Mouse (Mus musculus) myocyte (in vitro differentiated cells): ENCODE measurements at regions not wholly inside any gene's neighbourhood (a gene's known extent, or its start where the extent isn't known, plus 50 kb on each side); places are given as distances from the start of the nearest gene placed in this dataset.

Experiments
- CEBPB ChIP-seq: IDR thresholded peaks from 2 replicates; pipeline ENCODE4 v1.6.1; 2011; ENCODE audit warnings: mild to moderate bottlenecking, moderate library complexity; ENCODE audit not compliant: poor library complexity, insufficient read depth, severe bottlenecking
- E2F4 ChIP-seq: IDR thresholded peaks from one replicate; pipeline ENCODE4 v1.6.1; 2011; ENCODE audit warnings: mild to moderate bottlenecking, control low read depth, moderate library complexity; ENCODE audit not compliant: insufficient read depth
- MAX ChIP-seq: IDR thresholded peaks from one replicate; pipeline ENCODE4 v1.6.1; 2011; ENCODE audit warnings: low read depth, mild to moderate bottlenecking, control low read depth
- MYOG ChIP-seq, 3 experiments: IDR thresholded peaks; one replicate each; pipeline ENCODE4 v1.6.1; 2011; ENCODE audit warnings: control low read depth in 2 of 3, low read depth in 2 of 3, mild to moderate bottlenecking in 2 of 3; ENCODE audit not compliant: insufficient read length in 2 of 3, control insufficient read depth in 1 of 3, insufficient read depth in 1 of 3
- POLR2A ChIP-seq: IDR thresholded peaks from one replicate; pipeline ENCODE4 v1.6.1; 2011; ENCODE audit warnings: low read depth, mild to moderate bottlenecking, control low read depth, moderate library complexity; ENCODE audit not compliant: insufficient read length
- POLR2AphosphoS2 ChIP-seq: IDR thresholded peaks from one replicate; pipeline ENCODE4 v1.6.1; 2011; ENCODE audit warnings: low read depth, control low read depth; ENCODE audit not compliant: insufficient read length
- SRF ChIP-seq: IDR thresholded peaks from one replicate; pipeline ENCODE4 v1.6.1; 2011; ENCODE audit warnings: low read depth; ENCODE audit not compliant: control insufficient read depth, insufficient read length
- TCF12 ChIP-seq: IDR thresholded peaks from one replicate; pipeline ENCODE4 v1.6.1; 2011; ENCODE audit warnings: mild to moderate bottlenecking, control low read depth; ENCODE audit not compliant: poor library complexity, insufficient read depth, severe bottlenecking

DNA sequence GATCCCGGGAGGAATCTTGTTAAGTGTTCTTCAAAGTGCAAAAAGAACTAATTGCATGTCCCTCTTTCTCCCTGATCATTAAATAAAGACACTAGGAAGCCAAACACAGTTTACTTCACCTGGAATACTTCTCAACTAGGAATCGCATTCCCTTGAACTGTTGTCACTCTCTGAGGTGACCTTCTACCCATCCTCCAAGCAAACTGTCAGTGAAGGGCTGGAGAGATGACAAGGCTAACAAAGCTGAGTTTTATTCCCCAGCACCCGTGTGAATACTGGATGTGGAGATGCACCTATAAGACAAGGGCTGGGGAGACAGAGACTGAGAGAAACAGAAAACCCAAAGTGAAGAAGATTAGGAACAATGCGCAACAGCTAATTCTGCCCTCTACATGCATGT is 101.7 kb upstream of the Slc44a1 start:
- TF ChIP-seq MAX (no peak), POLR2A (no peak), POLR2AphosphoS2 (no peak), E2F4 (no peak), MYOG (IDR thresholded peaks at IDR 0.05; ENCODE audit: control insufficient read depth in 1 of 3, insufficient read depth in 1 of 3, insufficient read length in 2 of 3, low read depth in 2 of 3) (no peak), CEBPB (no peak), TCF12 (no peak), SRF (no peak)
